Mouse (Mus musculus): Measurements from ENCODE around the gene 4930404H24Rik.

DNA sequence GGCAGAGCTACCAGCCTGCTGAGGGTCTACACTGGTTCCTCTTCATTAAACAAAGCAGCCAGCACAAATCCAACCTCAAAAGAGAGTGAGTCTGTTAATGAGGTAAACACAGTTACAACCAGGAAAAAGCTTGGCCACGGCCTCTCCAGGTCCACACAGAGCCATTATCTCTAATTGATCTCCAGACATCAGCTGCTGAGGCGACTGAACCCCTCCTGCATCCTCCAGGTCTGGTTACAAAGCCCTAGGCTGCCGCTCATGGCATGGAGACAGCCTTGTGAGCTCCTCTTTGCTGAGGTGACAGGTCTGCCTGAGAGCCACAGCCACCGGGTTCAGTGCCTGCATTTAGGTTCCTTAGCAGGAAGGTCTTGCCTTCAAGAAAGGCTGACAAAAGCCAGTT lies 35.1 kb upstream of the 4930404H24Rik start:
- TF ChIP-seq POLR2A (IDR thresholded peaks at IDR 0.05; ENCODE audit: control insufficient read depth, low read depth, low read length) (no peak), CTCF (IDR thresholded peaks at IDR 0.05; ENCODE audit: control insufficient read depth, insufficient read depth, insufficient replicate concordance, low read depth, low read length) (no peak)

Measured in testis, adult 2 months (tissue).